Mouse (Mus musculus) CD4-positive, CD25-positive, alpha-beta regulatory T cell, adult 4 months (primary cell): ENCODE data around the gene Mrps35. TPM values are rescaled to one million over a fixed set of nuclear protein-coding genes. Genes with fewer than 3 reads are reported as not detected.

Source experiments
- ATAC-seq: one replicate; pipeline ENCODE4 v1.8.0; 2017
- polyA plus RNA-seq, 2 experiments: library from polyadenylated mRNA; unstranded; fragments of 100-300 nt; shearing (Covaris generic); gene quantifications; one replicate each; pipeline ENCODE4 v1.2.1; 2017

Mrps35 gene
- polyA plus RNA-seq, 2 experiments from 2014 or later = 70.2 to 75.6 TPM

DNA sequence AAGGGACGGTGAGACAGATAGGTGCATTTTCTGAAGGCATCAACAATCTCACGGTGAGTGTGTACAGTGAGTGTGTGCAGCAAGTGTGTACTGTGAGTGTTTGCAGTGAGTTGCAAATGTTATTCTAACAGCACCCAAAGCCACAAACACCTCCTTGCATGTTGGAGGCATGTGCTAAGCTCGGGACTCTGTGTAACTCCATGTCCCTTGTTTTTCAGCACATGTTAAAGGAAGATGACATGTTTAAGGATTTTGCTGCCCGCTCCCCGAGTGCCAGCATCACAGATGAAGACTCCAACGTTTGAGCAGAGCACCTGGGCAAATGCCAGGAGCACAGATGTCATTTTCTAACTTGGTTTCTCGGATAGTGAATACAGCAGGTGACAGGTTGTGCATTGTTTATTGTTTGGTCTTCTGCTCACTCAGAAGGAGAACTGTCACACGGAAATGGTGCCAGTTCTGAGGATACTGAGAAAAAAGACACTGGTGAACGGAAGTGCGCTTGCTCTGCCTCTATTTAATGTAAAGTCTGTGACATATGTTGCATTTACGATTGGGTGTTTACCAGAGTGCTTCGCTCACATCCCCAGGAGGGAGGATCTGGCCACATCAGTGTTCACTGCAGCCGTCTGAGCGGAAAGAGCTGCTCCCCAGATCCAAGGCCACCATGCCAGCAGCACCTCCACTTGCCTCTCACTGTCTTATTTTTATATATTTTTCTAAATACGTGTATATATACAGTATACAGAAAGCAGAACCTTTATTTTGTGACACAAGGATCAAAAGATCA lies 12.3 kb upstream of the Mrps35 start:
- no peak for ATAC-seq

DNA sequence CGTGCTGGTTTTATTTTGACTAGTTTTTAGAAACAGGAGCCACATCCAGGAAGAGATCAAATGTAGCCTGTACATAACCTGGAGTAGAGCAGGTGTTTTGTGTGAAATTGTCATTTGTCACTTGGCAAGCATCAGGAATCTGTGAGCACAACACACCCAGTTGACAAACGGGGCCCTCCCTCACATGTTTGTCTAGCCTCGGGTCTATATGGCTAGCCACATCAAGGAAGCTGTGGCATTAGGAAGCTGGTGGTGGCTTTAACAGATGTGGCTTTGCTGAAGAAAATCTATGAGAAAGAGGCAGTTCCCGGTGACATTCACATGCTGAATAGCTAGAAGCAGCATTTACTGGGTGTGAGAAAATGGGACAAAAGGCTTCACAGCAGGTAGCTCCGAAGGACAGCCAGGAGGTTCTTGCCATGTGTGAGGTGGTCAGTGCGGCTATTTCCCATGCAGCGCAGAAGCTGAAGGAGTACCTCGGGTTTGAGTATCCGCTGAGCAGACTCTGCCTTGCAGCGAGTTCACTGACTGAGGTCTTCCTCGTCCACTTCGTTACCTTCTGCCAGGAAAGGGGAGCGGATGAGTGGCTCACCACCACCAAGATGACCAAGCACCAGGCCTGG lies 10.2 kb upstream of the Mrps35 start, which contains the start of gene Rep15:
Gene Rep15, plus strand, starts transcription at position 282 of the 623 bp plus-strand sequence.
- no peak for ATAC-seq

- no peak for ATAC-seq
These were observed 1.1 kb downstream of the Mrps35 start for GRCm38 (mm10) chr6:147043633-147044032.

DNA sequence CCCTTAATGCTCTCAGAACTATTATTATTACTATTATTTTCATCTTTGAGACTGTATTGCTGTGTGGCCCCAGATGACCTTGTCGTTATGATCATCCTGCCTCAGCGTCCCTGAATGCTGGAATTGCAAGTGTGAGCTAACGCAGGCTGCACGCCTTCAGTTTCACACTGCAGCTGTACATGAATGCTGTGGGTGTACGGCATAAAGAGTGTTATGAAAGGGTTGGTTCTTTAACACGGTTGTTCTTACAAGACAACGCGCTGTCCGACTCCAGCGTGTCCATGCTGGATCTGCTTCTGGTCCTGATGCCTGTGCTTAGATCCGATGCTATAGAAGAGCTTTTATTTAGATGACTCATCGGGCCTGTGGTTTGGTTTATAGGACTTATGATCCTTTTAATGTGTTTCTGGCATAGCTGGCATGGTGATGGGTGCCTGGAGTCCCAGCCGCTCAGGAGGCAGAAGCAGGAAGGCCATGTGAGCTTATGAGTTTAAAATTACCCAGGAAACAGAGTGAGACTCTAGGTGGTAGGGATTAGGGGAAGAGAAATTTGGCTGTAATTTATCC lies 6.8 kb downstream of the Mrps35 start:
- no peak for ATAC-seq

- ATAC-seq = no peak
These were observed 9.1 kb downstream of the Mrps35 start for GRCm38 (mm10) chr6:147051666-147052065.

DNA sequence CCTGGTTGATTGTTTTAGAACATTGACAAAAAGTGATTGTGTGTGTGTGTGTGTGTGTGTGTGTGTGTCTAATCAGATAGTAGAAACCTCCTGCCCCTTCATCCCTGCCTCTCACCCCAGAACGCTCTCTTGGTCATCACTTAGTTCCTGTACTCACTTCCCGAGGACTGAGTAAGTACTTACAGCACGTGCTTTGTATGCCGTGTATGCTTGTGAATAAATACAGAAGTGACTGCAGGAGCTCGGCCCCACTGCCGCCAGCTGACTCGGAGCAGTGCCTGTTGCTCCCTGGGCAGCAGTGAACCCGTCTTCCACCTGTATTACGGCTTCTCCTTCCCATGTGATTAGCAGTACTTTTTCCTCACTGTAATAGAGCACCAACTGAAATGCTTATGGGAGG lies 9.9 kb downstream of the Mrps35 start:
- no peak for ATAC-seq

DNA sequence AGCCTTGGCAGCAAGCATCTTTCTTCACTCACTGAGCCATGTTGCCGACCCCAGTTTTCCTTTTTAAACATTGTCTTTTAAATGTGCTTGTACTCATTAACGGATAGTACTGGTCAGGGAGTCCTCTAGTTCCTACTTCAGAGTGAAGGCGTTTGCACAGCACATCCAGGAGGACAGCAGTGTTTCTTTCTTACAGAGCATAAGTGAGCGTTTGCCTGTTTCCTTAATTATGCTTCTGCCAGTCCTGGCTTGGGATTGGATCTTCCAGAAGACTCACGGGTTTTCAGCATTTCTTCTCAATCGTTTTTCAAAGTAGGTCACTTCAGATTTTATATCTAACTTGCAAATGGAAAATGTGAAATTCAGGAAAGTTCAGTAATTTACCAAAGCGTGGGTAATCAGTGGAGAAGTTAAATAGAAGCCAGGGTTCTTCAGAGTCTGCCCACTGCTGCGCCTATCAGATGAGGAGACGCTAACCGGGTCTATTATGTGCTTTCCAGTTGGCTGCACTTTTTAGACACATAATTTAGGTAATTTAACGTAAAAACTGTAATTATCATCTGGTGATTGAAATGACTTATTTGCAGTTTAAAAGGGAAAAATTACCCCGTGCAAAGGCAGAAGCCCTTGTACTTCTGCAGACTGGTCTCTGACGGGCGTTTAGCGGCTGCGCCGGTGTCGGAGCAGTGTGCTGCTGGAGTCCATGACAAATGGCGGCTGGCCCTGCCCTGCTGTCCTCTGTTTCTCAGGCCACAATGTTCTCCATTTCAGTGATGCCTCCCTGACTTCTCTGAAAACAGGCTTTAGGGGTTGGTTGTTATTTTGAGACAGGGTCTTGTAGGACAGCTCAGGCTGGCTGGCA lies 11.5 kb downstream of the Mrps35 start:
- no peak for ATAC-seq

DNA sequence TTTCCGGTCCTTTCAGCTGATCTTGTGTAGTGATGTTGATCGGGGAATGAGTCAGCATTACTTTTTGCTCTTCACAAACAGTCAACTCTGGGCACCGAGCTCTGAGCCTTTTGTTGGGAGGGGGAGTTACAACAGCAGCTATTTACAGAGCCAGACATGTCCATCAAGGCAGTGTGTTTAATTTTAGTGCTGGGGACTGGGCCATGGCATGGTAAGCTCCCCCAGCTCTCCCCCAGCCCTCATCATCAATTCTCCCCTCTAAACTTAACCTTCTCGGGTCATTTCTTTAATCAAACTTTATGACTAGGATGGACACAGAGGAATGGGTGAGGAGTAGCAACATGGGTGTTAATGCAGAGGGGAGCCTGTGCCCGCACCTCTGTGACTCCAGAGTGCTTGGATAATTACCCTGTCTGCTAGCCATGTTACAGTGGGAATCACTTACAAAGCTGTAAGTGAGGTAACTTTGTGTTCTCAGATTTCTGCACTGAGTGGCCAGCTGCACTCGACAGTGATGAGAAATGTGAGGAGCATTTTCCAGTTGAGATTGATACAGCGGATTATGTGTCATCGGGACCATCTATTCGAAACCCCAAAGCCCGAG lies 12.9 kb downstream of the Mrps35 start:
- no peak for ATAC-seq

DNA sequence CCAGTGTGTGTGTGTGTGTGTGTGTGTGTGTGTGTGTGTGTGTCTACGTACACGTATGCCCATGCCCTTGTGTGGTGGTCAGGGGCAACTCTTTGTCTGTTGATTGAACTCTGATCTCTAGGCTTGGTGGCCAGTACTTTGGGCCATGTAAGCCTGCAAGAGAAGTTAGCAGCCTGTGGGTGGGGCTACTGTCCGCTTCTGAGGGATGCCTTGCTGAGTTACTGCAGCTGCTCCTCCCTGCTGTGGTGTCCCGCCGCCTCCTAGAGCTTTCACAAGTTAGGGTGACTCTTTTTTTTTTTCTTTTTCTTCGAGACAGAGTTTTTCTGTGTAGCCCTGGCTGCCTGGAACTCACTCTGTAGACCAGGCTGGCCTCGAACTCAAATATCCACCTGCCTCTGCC lies 16.8 kb downstream of the Mrps35 start:
- ATAC-seq = no peak

- no peak for ATAC-seq
These were observed 19.1 kb downstream of the Mrps35 start for GRCm38 (mm10) chr6:147061630-147062029.

DNA sequence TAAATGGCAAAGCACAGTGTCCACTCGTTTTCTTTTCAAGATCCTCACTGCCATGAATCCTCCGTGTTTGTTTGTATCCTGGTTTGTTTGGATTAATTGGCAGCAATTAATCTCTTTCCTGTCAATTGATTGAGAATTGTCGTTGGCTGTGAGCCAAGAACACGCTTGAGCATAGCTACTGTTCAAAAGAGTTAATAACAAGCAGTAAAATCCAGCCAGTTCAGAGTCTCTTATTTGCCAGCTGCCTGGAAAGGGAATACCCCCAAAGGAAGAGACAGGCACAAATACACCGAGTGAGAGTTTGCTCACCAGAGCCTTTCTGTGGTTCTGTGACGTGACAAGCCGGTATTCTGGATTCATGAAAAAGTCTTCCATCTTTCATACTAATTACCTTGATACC lies 19.5 kb downstream of the Mrps35 start:
- ATAC-seq = no peak

DNA sequence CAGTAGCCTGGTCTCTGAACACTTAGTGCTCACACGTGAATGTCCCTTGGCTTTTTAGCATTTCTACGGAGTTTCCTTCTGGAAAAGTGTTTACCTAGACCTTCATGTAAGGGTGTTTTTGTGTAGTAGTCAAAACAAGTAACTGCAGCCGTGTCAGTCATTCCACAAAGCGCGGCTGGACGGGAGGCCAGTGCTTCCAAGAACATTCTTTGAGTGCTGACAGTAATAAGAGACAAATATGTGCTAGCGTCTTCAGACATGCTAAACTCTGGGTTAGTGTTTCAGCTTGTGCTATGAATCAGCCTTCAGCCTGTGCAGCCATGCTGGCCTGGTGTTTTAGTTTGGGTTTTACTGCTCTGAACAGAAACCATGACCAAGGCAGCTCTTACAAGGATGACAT lies 20.1 kb downstream of the Mrps35 start:
- no peak for ATAC-seq

DNA sequence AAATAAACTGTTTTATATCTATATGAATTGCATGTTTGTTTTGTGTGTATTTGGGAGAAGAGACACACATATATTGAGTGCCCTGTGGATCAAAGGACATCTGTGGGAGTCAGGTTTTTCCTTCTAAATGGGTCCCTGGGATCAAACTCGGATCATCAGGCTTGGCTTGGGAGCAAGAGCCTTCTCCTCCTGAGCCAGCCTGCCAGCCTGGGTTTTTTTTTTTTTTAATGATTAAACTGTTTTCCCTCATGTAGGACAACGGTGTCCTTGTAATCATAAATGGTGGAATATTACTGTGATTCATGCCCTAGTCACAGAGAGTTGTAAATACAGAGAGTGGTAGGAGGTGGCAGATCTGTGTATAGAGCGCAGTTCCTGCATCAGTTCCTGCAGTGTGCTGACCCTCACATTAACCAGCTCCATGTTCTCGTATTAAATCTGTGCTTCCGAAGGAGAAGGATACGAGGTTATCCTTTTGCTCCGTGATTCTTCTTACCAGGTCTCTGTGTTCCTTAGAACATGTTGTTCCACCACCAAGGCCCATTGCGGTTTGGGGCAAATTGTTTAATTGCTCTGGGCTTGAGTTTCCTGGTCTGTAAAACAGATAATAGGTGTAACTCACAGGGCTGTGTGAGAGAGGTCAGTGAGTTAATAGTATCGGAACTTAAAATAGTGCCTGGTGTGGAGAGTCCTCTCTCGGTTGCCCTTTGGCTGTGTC lies 21.8 kb downstream of the Mrps35 start:
- ATAC-seq = no peak

GRCm38 (mm10) chr6:147064944-147065261 lies 22.3 kb downstream of the Mrps35 start:
- no peak for ATAC-seq

- no peak for ATAC-seq
These were observed 33.3 kb downstream of the Mrps35 start for GRCm38 (mm10) chr6:147075808-147076387.

DNA sequence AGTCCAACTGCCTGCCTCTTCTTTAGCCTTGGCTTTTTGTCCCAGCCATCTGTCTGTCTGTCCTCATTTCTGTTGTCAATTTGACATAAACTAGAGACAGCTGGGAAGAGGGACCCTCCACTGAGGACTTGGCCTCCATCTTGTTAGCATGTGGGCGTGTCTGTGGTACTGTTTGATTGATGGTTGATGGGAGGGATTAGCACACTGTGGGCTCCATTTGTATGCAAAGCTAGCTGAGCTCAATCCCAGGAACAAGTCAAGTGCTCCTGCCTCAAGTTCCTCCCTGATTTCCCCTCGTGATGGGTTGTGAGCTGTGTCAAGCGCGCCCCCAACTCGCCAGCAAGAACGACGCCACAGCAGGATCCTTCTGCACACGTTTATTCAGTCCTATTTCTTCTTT lies 34.3 kb downstream of the Mrps35 start:
- ATAC-seq = no peak

DNA sequence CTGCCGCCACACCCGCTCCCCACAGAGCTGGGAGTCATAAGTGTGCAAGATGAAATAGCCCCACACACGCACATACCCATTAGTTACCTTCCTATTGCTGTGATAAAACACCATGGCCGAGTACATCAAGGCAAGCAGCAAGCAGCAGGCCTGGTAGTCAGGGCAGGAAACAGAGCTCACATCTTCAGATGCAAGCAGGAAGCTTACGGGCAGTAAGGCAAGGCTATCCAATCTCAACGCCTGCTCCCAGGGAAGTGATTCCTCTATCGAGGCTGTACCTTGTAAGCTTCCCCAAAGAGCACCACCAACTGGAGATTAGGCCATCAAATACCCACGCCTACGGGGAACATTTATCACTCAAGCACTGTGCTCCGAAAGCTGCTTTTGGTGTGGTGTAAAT lies 37.4 kb downstream of the Mrps35 start:
- ATAC-seq = no peak

DNA sequence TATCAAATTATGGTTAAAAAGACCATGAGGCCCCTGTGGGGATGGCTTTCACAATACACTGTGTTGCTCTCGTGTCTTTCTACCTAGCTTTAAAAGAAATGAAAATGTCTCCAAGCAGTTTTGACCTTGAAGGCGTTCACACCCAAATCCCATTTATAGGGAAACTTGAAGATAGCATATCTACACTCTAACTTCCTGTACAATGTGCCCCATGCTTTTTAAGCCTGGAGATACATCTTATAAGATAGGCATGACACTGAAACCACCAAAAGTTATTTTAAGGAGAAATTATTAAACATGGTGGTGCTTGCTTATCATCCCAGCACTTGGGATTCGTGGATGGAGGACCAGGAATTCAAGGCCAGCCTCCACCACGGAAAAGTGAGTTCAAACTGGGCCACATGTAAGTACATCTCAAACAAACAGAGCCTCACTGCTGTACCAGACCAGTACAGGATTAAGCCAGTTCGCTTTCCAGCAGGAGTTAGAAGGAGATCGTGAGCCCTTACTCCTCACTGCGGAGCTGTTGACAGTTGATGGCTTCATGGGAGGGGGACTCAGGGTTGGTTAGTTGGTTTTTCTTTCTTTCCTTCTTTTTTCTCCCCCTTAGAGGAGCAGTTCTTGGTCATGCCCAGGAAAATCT lies 43.0 kb downstream of the Mrps35 start:
- no peak for ATAC-seq

DNA sequence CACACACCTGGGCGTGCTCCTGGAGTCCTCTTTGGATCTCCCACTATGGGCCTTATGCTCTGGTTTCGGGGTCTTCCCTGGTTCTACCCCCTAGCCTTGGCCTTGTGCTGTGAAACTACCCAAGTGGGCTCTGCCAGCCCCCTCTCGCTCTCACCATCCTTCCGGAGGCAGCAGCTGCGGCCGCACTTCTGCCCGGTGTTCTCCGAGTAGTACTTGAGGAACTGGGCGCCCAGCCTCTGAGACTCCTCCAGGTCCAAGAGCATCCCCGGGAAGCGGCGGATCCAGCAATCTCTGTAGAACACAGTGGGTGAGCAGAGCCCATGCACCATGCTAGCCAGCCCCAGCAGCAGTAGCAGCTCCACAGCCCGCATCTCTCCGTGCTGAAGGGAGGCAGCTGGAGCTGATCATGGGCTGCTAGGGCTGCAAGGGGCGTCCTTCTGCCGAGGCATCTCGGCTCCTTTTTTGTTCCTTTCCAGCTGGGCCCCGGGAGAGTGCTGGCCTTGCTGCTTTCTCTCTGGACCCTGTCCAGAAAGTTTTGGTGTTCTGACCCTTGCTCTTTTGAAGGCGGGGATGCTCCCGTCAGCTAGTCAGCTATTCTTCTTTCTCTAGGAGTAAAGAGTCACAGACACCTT lies 44.1 kb downstream of the Mrps35 start, which contains the start of gene Mansc4:
Gene Mansc4, minus strand, starts transcription at position 439 of the 632 bp plus-strand sequence.
- no peak for ATAC-seq

GRCm38 (mm10) chr6:147087736-147088135 lies 45.2 kb downstream of the Mrps35 start:
- no peak for ATAC-seq

- no peak for ATAC-seq
These were observed 46.0 kb downstream of the Mrps35 start for GRCm38 (mm10) chr6:147088517-147088916.
